Mouse (Mus musculus) mesoderm, embryonic 11.5 days (tissue): Measurements from ENCODE around the gene Cyp2b19.
"Not testable (repeated sequence)": the region's sequence is repeated elsewhere in the genome, so short reads cannot be mapped to it uniquely, and the experiment has no call there.

ENCODE experiments used
- DNase-seq: peaks from one replicate; pipeline ENCODE4 v3.0.0-alpha.2; 2012; ENCODE audit warnings: low read depth, low spot score

The Cyp2b19 gene

GRCm38 (mm10) chr7:26756842-26757241 is at the start of gene Cyp2b19:
Cyp2b19 (plus strand) TSS chr7:26757142.
- DNase-seq = no peak

- no peak for DNase-seq
Observed at GRCm38 (mm10) chr7:26711061-26711460, 45.9 kb upstream of the Cyp2b19 start.

- no peak for DNase-seq
Observed at GRCm38 (mm10) chr7:26738940-26739339, 18.0 kb upstream of the Cyp2b19 start.

- DNase-seq = no peak
Observed at GRCm38 (mm10) chr7:26743948-26744347, 13.0 kb upstream of the Cyp2b19 start.

- DNase-seq = no peak
Observed at GRCm38 (mm10) chr7:26745486-26745885, 11.5 kb upstream of the Cyp2b19 start.

DNA sequence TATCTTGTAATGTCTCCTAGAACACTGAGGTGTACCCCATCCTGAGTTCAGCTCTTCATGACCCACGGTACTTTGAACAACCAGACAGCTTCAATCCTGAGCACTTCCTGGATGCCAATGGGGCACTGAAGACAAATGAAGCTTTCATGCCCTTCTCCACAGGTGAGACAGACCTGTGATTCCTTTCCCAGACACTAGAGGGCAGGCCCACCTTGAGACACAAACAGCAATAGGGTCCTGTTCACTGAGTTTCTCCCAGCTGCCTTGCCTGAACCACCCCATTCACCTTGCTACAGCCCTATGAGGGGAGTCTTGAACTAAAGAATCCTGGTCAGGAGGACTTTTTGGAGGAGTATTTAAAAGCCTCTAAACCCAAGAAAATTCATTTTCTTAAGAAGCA is 10.1 kb downstream of the Cyp2b19 start:
- DNase-seq = no peak

DNA sequence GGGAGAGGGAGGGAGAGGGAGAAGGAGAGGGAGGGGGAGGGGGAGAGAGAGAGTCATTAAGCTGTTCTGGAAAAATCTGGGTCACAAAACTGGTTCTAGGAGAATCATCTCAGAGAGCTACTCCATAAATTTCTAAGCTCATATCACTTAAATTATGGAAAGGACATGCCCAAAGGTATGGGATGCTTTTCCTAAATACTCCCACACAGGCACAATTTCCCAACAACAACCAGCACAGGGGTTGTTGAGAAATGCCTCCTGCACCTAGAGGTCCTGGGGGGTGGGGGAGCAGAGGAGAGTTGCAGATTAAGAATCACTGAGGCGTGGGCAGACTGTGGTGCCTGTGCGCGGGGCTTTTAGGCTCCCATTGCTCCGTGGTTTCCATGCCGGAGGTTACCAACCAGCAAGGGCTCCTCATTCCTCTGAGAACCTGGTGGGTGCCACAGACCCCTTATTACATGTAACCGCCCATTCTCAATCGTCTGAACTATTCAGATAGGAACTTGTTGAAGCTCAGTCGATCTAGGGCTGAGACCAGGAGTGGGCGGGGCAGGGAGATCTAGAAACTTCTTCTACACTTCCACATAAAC is 13.0 kb downstream of the Cyp2b19 start:
- DNase-seq = no peak

DNA sequence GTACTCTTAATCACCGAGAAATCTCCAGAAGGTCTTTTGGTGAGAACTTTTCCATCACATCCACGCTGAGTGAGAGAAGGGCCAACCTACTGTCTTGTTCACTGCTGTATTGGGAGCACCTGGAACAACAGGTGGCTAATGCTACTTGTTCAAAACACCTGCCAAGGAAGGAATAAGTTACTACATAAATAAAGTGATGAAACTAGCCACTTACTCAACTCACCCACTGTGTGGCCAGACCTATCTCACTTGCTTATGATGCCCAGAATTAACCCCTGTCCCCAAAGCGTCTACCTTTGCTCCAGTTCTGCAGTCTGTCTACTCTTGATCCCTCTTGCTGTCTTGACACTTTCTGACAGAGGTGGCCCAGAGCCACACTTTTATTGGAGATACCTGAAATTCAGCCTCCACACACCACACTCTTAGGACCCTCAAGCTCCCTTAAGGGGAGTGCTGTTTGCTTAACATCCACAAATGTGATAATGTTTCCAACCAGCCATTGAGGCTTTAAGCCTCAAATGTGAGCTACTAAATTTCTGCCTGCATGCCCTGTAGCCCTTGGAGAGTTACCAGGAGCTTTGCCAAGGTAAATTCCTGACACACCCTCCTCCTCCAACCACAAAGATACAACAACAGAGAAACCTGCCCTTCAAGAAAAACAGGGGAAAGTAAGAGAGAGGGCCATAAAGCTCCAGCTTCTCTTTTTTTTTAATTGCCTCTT is 16.1 kb downstream of the Cyp2b19 start:
- no peak for DNase-seq

GRCm38 (mm10) chr7:26775866-26776265 is 18.9 kb downstream of the Cyp2b19 start:
- DNase-seq = peak; percentile 27

DNA sequence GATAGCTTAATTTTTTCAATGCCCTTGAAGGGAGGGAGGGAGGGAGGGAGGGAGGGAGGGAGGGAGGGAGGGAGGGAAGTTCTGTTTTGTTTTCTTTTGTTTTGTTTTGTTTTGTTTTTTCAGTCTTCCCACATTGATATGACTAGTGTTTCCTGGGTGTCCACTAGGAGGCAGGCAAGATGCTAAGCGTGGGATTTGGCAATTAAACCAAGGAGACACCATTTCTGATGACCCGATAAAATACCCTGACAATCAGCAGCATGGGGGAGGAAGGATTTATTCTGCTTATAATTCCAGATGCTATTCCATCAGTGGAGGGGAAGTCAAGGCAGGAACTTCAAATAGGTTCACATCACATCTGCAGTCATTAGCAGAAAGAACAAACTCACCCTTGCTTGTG is 20.9 kb downstream of the Cyp2b19 start:
- no peak for DNase-seq

- DNase-seq = peak; percentile 69
Observed at GRCm38 (mm10) chr7:26778474-26778873, 21.5 kb downstream of the Cyp2b19 start.

- DNase-seq = no peak
Observed at GRCm38 (mm10) chr7:26779799-26780416, 23.0 kb downstream of the Cyp2b19 start.

GRCm38 (mm10) chr7:26780510-26780909 is 23.6 kb downstream of the Cyp2b19 start:
- DNase-seq = peak; percentile 66

DNA sequence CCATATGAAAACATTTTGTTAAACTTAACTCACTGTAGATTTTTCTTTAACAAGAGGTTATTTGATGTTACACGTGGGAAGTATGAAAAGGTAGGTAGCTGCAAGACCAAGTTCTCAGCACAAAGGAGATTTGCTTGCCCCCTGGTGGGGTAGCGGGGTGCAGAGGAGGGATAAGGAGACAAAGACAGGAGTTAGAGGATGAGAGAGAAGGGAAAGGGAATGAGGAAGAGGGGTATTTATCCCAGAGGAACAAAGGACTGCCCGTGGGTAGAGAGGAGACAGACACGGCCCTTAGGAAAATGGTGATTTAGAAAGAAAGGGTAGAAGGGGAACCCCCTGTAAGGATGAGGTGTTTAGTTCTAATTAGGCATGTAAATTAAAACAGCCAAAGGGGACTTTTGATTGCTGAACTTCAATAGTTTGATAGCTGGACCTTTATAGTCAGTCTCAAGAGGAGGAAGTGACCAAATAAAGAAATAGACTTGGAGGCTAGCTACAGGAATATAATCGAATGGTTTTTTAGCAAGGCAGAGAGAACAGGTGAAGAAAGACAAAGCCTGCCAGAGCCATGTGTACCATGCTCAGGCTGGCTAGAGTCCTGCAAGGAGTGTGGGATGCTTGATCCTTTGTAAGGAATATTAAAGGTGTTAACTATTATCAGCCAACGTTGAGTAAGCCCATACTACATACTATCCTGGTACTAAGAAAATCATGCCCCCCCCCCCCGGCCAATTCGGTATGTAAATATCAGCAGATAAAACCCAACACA is 24.2 kb downstream of the Cyp2b19 start:
- DNase-seq = no peak

DNA sequence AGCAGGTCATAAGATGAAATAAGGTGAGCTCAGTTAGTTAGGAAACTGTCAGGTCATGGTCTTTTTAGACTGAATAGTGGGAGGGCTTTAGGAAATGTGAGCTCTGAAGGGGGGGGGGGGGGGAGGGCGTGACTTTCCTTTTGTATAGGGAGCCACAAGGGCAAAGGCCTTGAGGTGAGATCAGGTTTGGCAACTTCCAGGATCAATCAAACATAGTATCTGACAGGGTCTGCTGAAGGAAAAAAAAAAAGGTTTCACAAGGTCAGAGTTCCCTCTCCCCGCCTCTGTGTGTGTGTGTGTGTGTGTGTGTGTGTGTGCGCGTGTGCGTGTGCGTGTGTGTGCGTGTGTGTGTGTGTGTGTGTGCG is 24.8 kb downstream of the Cyp2b19 start:
- no peak for DNase-seq

GRCm38 (mm10) chr7:26783163-26783562 is 26.2 kb downstream of the Cyp2b19 start:
- no peak for DNase-seq

- not testable (repeated sequence) for DNase-seq
Observed at GRCm38 (mm10) chr7:26786013-26786412, 29.1 kb downstream of the Cyp2b19 start.

- no peak for DNase-seq
Observed at GRCm38 (mm10) chr7:26789984-26790383, 33.0 kb downstream of the Cyp2b19 start.

DNA sequence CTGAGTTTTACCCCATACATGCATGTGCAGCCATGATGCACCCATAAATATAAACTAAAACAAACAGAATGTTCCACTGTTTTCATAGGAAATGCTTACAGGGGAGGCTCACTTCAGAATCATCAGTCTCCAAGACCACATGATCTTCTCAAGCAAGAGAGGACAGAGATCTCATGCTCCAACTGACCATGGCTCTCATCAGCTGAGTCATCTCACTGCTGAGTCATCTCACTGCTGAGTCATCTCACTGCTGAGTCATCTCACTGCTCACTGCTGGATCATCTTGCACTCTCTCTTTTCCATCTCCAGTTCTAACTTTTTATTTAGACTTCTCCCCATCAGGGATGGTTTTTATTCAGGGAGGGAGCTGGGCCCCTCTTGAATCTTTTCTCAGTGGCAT is 43.2 kb downstream of the Cyp2b19 start:
- no peak for DNase-seq

GRCm38 (mm10) chr7:26800996-26801395 is 44.1 kb downstream of the Cyp2b19 start:
- no peak for DNase-seq

DNA sequence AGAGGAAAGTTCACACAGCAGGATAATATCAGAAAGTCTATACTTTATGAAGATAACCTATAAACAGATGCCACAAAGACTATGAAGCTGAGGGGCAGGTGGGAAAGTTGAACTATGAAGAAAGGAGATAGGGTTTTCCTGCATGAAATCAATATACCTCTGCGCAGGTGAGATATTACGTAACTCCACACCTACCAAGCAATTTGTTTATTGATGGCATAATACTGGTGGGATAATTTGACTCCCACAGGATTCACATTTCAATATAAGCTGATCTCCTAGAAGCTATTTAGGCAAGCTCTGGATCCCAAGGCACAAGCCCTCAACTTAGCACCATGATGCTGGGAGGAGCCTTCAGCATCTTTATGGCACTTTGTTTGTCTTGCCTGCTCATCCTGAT is 51.6 kb downstream of the Cyp2b19 start, which contains the start of gene Cyp2g1:
Gene Cyp2g1 (plus strand): TSS at position 301 of the 400 bp plus-strand sequence.
- DNase-seq = no peak
